Mouse (Mus musculus) liver, embryonic 16.5 days (tissue): ENCODE measurements around the gene Casp3. TPM values are rescaled to one million over a fixed set of nuclear protein-coding genes. Genes with fewer than 3 reads are reported as not detected.

ENCODE experiments used
- ATAC-seq: fragments of 200-750 bp; cut with Nextera tagmentation; 2 replicates; pipeline ENCODE4 v1.8.0; 2017; ENCODE audit warnings: low read depth, mild to moderate bottlenecking, moderate number of reproducible peaks, moderate library complexity
- H3K27ac ChIP-seq: fragments of 300-500 bp; sonication (generic); 2 replicates; pipeline ENCODE4 v1.5.1; 2014; ENCODE audit warnings: mild to moderate bottlenecking, low read length
- H3K27me3 ChIP-seq: fragments of 300-500 bp; sonication (generic); 2 replicates; pipeline ENCODE4 v1.6.1; 2014; ENCODE audit warnings: low read depth, low read length, mixed read lengths; ENCODE audit not compliant: control insufficient read depth, insufficient read depth
- H3K36me3 ChIP-seq: fragments of 300-500 bp; sonication (generic); 2 replicates; pipeline ENCODE4 v1.6.1; 2014; ENCODE audit warnings: mild to moderate bottlenecking; ENCODE audit not compliant: control insufficient read depth, insufficient read depth
- H3K4me1 ChIP-seq: fragments of 300-500 bp; sonication (generic); 2 replicates; pipeline ENCODE4 v1.6.1; 2014; ENCODE audit warnings: low read depth, low read length, mixed read lengths; ENCODE audit not compliant: control insufficient read depth
- H3K4me2 ChIP-seq: fragments of 300-500 bp; sonication (generic); 2 replicates; pipeline ENCODE4 v1.6.1; 2014; ENCODE audit warnings: low read depth, low read length, mixed read lengths
- H3K4me3 ChIP-seq: fragments of 300-500 bp; sonication (generic); 2 replicates; pipeline ENCODE4 v1.5.1; 2014; ENCODE audit warnings: low read depth, mild to moderate bottlenecking, low read length
- H3K9ac ChIP-seq: fragments of 300-500 bp; sonication (generic); 2 replicates; pipeline ENCODE4 v1.6.1; 2014; ENCODE audit warnings: low read depth, low read length
- H3K9me3 ChIP-seq: fragments of 300-500 bp; sonication (generic); replicated peaks from 2 replicates; pipeline ENCODE4 v1.6.1; 2016; ENCODE audit warnings: low read length; ENCODE audit not compliant: control insufficient read depth
- WGBS: fragments of 180-500 bp; shearing (Covaris S2); extraction: QIAGEN DNeasy Blood & Tissue Kit; methylation state at CpG from one replicate; pipeline ENCODE4 v1.1.7; 2014; ENCODE audit not compliant: insufficient replicate concordance; 5-methylcytosine and 5-hydroxymethylcytosine counted together
- polyA plus RNA-seq: library from polyadenylated mRNA; unstranded; fragments of >200 nt; fragmentation: Nextera tagmentation; extraction: Ambion mirVana; gene quantifications from 2 replicates; pipeline ENCODE4 v1.2.1, GENCODE M21; 2015

The Casp3 gene
- polyA plus RNA-seq, 1 experiment from 2014 or later = 36.5 TPM

- peaks cover 10% of the 10 kb centered on the region for H3K4me1 ChIP-seq
- no peak overlapping the region for H3K4me2 ChIP-seq
- H3K36me3 ChIP-seq = no peaks in the 10 kb centered on the region; the same call in 1 of the 2 replicates
- no peaks in the 10 kb centered on the region for H3K27me3 ChIP-seq
- 62% methylated on average over 5 of the region's 5 CpGs for WGBS
- 0 out of 2 replicates have a peak, but pooled peaks have one; percentile 32 for ATAC-seq
- no peak overlapping the region for H3K4me3 ChIP-seq
- H3K27ac ChIP-seq = no peak overlapping the region
- no peak overlapping the region for H3K9ac ChIP-seq
- no peaks in the 10 kb centered on the region for H3K9me3 ChIP-seq
Measured at GRCm38 (mm10) chr8:46598753-46599152, 18.3 kb upstream of the Casp3 start.

DNA sequence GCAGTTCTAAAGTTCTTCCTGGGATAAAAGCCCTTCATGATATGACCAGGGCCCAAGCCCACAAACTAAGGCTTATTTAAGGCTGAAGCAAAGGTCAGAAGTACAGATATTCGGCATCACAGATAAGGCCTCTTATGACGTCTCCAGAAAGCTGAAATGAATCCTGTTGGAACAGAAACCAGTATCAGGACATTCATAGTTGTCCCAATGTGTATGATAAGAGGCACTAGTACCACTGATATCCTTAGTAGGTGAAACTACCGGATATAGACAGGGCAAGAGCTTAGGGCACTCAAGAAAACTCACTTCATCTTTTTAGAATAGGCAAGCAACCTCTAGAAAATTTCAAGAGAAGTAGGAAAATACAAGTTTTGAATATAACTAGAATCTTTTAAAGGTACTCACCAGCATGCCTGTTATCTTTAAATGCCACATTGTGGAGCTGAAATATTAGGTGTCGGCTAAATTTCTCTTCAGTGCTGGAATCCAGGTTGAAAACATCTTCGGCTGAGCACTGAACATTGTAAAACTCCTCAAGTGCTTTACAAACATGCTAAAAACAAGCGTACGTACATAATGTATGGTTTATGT, 17.7 kb upstream of the Casp3 start:
- peaks cover 10% of the 10 kb centered on the region for H3K4me1 ChIP-seq
- no peak overlapping the region for H3K4me2 ChIP-seq
- no peaks in the 10 kb centered on the region; the same call in 1 of the 2 replicates for H3K36me3 ChIP-seq
- no peak overlapping the region for H3K9ac ChIP-seq
- ATAC-seq = peak; percentile 55
- no peaks in the 10 kb centered on the region for H3K27me3 ChIP-seq
- H3K9me3 ChIP-seq = no peaks in the 10 kb centered on the region
- WGBS = 40% methylated on average over 7 of the region's 7 CpGs
- no peak overlapping the region for H3K27ac ChIP-seq
- H3K4me3 ChIP-seq = no peak overlapping the region

- Histone ChIP-seq H3K9me3 (no peaks in the 10 kb centered on the region), H3K4me3 (no peak overlapping the region), H3K36me3 (no peaks in the 10 kb centered on the region; the same call in 1 of the 2 replicates), H3K27ac (no peak overlapping the region), H3K9ac (no peak overlapping the region), H3K4me2 (no peak overlapping the region), H3K4me1 (peaks cover 10% of the 10 kb centered on the region), H3K27me3 (no peaks in the 10 kb centered on the region)
- 58% methylated on average over 10 of the region's 10 CpGs for WGBS
- ATAC-seq = no peak
Measured at GRCm38 (mm10) chr8:46600959-46601707, 16.0 kb upstream of the Casp3 start.

DNA sequence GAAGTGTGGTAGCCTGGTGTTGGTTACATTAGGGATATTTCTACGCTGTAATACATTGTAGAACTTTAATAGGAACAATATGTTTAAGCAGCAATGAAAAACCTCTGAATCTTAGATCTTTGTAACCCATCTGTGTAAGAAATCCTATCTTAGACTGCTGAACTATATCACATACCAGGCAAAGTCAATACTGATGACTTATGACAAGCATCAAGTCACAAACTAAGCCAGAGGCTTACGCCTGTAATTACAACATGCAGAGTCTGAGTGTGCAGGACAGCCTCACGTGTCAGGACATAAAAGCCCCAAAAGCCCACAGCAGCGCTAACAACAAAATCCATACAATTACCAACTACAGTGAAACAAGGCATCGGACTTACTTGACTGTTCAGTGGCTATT, 13.5 kb upstream of the Casp3 start:
- no peak for ATAC-seq

DNA sequence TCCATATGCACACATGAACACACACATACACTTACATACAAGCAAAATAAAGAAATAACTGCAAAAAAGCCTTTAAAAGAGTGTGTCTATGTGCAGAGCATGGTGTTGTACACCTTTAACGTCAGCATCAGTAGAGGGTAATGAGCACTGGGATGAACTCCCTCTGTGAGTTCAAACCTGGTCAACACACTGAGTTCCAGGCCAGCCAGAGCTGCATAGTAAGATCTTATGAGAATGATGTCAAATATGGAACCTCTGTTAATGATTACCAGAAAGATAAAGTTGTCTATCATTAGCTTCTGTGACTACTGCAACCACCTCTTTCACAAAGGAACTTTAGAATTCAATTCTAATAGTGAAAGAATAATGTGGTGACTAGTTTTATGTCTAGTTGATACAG, 10.2 kb upstream of the Casp3 start:
- Histone ChIP-seq H3K9me3 (no peaks in the 10 kb centered on the region), H3K27me3 (no peaks in the 10 kb centered on the region), H3K4me2 (no peak overlapping the region), H3K27ac (no peak overlapping the region), H3K9ac (no peak overlapping the region), H3K4me1 (no peaks in the 10 kb centered on the region), H3K4me3 (no peak overlapping the region), H3K36me3 (peaks cover 7% of the 10 kb centered on the region)
- ATAC-seq = no peak
- WGBS = 60% methylated on average over 1 of the region's 1 CpGs

More for the DNA sequence above, 13.5 kb upstream of the Casp3 start:
- Histone ChIP-seq H3K4me2 (no peak overlapping the region), H3K4me3 (no peak overlapping the region), H3K9me3 (no peaks in the 10 kb centered on the region), H3K36me3 (no peaks in the 10 kb centered on the region; the same call in none of the 2 replicates), H3K27ac (no peak overlapping the region), H3K4me1 (peaks cover 4% of the 10 kb centered on the region), H3K27me3 (no peaks in the 10 kb centered on the region), H3K9ac (no peak overlapping the region)
- 86% methylated on average over 5 of the region's 5 CpGs for WGBS

DNA sequence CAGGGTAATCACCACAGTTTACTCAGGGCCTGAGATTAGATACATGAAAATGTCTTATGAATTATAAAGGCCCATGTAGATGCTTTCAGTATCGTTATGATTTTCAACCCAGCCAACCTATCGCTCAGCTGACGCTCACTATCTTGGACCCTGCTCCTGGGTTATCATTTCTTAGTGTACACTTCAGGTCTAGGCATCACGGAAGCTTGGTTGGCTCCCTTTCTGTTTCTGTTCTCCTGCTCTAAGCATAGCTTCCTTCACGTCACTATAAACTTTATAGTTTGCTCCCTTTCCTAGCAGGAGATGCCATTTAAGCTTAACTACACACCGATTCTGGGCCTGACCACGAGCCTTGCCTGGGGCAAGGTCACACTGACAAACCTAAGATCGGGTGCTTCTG, 5.5 kb upstream of the Casp3 start:
- Histone ChIP-seq H3K27me3 (no peaks in the 10 kb centered on the region), H3K4me3 (no peak overlapping the region), H3K36me3 (peaks cover 7% of the 10 kb centered on the region), H3K27ac (no peak overlapping the region), H3K9ac (no peak overlapping the region), H3K4me2 (no peak overlapping the region), H3K9me3 (no peaks in the 10 kb centered on the region), H3K4me1 (peaks cover 9% of the 10 kb centered on the region)
- 79% methylated on average over 8 of the region's 8 CpGs for WGBS
- ATAC-seq = no peak

DNA sequence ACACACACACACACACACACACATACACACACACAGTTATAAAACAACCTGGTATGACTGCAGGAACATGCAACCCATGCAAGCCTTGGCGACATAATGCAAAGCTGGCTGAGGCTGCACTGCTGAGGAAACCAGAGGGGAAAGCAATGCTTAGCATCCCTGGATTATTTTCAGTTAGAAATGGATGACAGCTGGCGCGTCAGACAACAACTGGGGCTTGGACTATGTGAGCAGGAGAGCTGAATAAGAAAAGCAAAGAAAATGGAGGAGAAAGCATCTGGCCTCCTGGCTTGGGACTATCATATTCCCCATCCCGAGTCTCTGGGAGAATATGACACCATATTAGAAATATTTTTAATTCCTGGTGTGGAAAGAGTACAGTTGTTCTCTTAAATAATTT, 4.2 kb upstream of the Casp3 start:
- H3K4me2 ChIP-seq = no peak overlapping the region
- no peaks in the 10 kb centered on the region for H3K27me3 ChIP-seq
- peaks cover 10% of the 10 kb centered on the region for H3K4me1 ChIP-seq
- peaks cover 7% of the 10 kb centered on the region; the same call in 1 of the 2 replicates for H3K36me3 ChIP-seq
- WGBS = 79% methylated on average over 4 of the region's 4 CpGs
- no peak for ATAC-seq
- no peaks in the 10 kb centered on the region for H3K9me3 ChIP-seq
- H3K4me3 ChIP-seq = no peak overlapping the region
- H3K27ac ChIP-seq = no peak overlapping the region
- no peak overlapping the region for H3K9ac ChIP-seq

GRCm38 (mm10) chr8:46613377-46613776, 3.7 kb upstream of the Casp3 start:
- H3K27me3 ChIP-seq = no peaks in the 10 kb centered on the region
- peaks cover 7% of the 10 kb centered on the region; the same call in 1 of the 2 replicates for H3K36me3 ChIP-seq
- H3K4me2 ChIP-seq = no peak overlapping the region
- H3K9ac ChIP-seq = no peak overlapping the region
- H3K9me3 ChIP-seq = no peaks in the 10 kb centered on the region
- no peak overlapping the region for H3K4me3 ChIP-seq
- ATAC-seq = no peak
- no peak overlapping the region for H3K27ac ChIP-seq
- 79% methylated on average over 4 of the region's 4 CpGs for WGBS
- H3K4me1 ChIP-seq = peaks cover 14% of the 10 kb centered on the region

DNA sequence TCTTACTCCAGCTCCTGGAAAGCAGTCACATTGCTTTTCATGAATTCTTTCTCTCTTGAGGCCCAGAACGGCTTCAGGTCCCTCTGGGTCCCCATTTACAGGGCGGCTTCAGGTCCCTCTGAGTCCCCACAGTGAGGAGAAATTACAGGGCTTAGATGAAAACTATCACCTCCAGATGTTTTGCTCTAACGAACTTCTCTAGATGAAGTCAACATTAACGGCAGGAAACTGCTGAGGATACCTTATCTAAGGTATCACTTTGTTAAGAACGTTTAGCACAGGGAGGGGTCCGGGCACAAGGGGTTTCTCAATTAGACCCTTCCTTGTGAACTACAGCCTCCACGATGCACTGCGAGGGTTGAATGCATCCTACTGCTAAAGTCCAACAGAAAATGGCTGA, 1.2 kb upstream of the Casp3 start:
- no peak for ATAC-seq
- H3K27me3 ChIP-seq = no peaks in the 10 kb centered on the region

More for the DNA sequence above, 1.2 kb upstream of the Casp3 start:
- Histone ChIP-seq H3K27ac (peak overlapping the region; percentile 92), H3K9ac (peak overlapping the region; percentile 78), H3K4me2 (peak overlapping the region; percentile 94), H3K4me1 (peaks cover 23% of the 10 kb centered on the region), H3K36me3 (no peaks in the 10 kb centered on the region), H3K9me3 (no peaks in the 10 kb centered on the region), H3K4me3 (peak overlapping the region; percentile 80)
- WGBS = 22% methylated on average over 8 of the region's 8 CpGs
